Mouse (Mus musculus): ENCODE measurements around the gene Cdkn3.
A peak's percentile ranks its signal among the peaks of the same experiment; 100 is the strongest.
"Not testable (repeated sequence)": the region's sequence is repeated elsewhere in the genome, so short reads cannot be mapped to it uniquely, and the experiment has no call there.

Gene Cdkn3

GRCm38 (mm10) chr14:46760355-46761029 lies at the start of gene Cdkn3:
Gene Cdkn3 (plus strand): TSS chr14:46760541.
- peak; percentile 96 for DNase-seq (ENCODE audit: low read depth, low spot score)

GRCm38 (mm10) chr14:46718483-46718922 lies 41.8 kb upstream of the Cdkn3 start:
- no peak for DNase-seq (ENCODE audit: low read depth, low spot score)

- peak; percentile 26 for DNase-seq (ENCODE audit: low read depth, low spot score)
Measured at GRCm38 (mm10) chr14:46722031-46722430, 38.3 kb upstream of the Cdkn3 start.

- DNase-seq (ENCODE audit: low read depth, low spot score): peak; percentile 60
Measured at GRCm38 (mm10) chr14:46723828-46724227, 36.5 kb upstream of the Cdkn3 start.

- no peak for DNase-seq (ENCODE audit: low read depth, low spot score)
Measured at GRCm38 (mm10) chr14:46724941-46725340, 35.4 kb upstream of the Cdkn3 start.

GRCm38 (mm10) chr14:46725743-46726142 lies 34.6 kb upstream of the Cdkn3 start:
- DNase-seq (ENCODE audit: low read depth, low spot score): peak; percentile 55

GRCm38 (mm10) chr14:46734262-46734661 lies 26.1 kb upstream of the Cdkn3 start:
- DNase-seq (ENCODE audit: low read depth, low spot score): no peak

GRCm38 (mm10) chr14:46734761-46735455 lies 25.4 kb upstream of the Cdkn3 start:
- DNase-seq (ENCODE audit: low read depth, low spot score): peak; percentile 68

GRCm38 (mm10) chr14:46736366-46736765 lies 24.0 kb upstream of the Cdkn3 start:
- no peak for DNase-seq (ENCODE audit: low read depth, low spot score)

GRCm38 (mm10) chr14:46737346-46737745 lies 23.0 kb upstream of the Cdkn3 start:
- DNase-seq (ENCODE audit: low read depth, low spot score): not testable (repeated sequence)

- peak; percentile 78 for DNase-seq (ENCODE audit: low read depth, low spot score)
Measured at GRCm38 (mm10) chr14:46742674-46743073, 17.7 kb upstream of the Cdkn3 start.

GRCm38 (mm10) chr14:46745413-46745812 lies 14.9 kb upstream of the Cdkn3 start:
- no peak for DNase-seq (ENCODE audit: low read depth, low spot score)

- not testable (repeated sequence) for DNase-seq (ENCODE audit: low read depth, low spot score)
Measured at GRCm38 (mm10) chr14:46754371-46754770, 6.0 kb upstream of the Cdkn3 start.

GRCm38 (mm10) chr14:46755851-46756250 lies 4.5 kb upstream of the Cdkn3 start:
- DNase-seq (ENCODE audit: low read depth, low spot score): no peak

GRCm38 (mm10) chr14:46757736-46758135 lies 2.6 kb upstream of the Cdkn3 start:
- no peak for DNase-seq (ENCODE audit: low read depth, low spot score)

- no peak for DNase-seq (ENCODE audit: low read depth, low spot score)
Measured at GRCm38 (mm10) chr14:46759970-46760354, 379 bp upstream of the Cdkn3 start.

- no peak for DNase-seq (ENCODE audit: low read depth, low spot score)
Measured at GRCm38 (mm10) chr14:46761186-46761585, 845 bp downstream of the Cdkn3 start.

- no peak for DNase-seq (ENCODE audit: low read depth, low spot score)
Measured at GRCm38 (mm10) chr14:46767116-46767515, 6.8 kb downstream of the Cdkn3 start.

- no peak for DNase-seq (ENCODE audit: low read depth, low spot score)
Measured at GRCm38 (mm10) chr14:46770036-46770435, 9.7 kb downstream of the Cdkn3 start.

- DNase-seq (ENCODE audit: low read depth, low spot score): no peak
Measured at GRCm38 (mm10) chr14:46778756-46779155, 18.4 kb downstream of the Cdkn3 start.

GRCm38 (mm10) chr14:46779217-46779616 lies 18.9 kb downstream of the Cdkn3 start:
- DNase-seq (ENCODE audit: low read depth, low spot score): no peak

- no peak for DNase-seq (ENCODE audit: low read depth, low spot score)
Measured at GRCm38 (mm10) chr14:46781086-46781485, 20.7 kb downstream of the Cdkn3 start.

- no peak for DNase-seq (ENCODE audit: low read depth, low spot score)
Measured at GRCm38 (mm10) chr14:46782187-46782828, 22.0 kb downstream of the Cdkn3 start.
